Mouse (Mus musculus) liver, postnatal 0 days (tissue): ENCODE measurements at regions not wholly inside any gene's neighbourhood (a gene's known extent, or its start where the extent isn't known, plus 50 kb on each side); places are given as distances from the start of the nearest gene placed in this dataset.

ENCODE experiments used
- ATAC-seq: fragments of 200-750 bp; cut with Nextera tagmentation; 2 replicates; pipeline ENCODE4 v1.8.0; 2017; ENCODE audit warnings: mild to moderate bottlenecking, moderate library complexity
- DNase-seq: peaks from one replicate; pipeline ENCODE4 v3.0.0-alpha.2; 2016
- H3K27ac ChIP-seq: fragments of 300-500 bp; sonication (generic); 2 replicates; pipeline ENCODE4 v1.5.1; 2014; ENCODE audit warnings: antibody characterized with exemption, moderate library complexity, mild to moderate bottlenecking, low read depth
- H3K27me3 ChIP-seq: fragments of 300-500 bp; sonication (generic); 2 replicates; pipeline ENCODE4 v1.6.1; 2014; ENCODE audit warnings: low read length, control low read depth, mixed read lengths; ENCODE audit not compliant: insufficient read depth
- H3K36me3 ChIP-seq: fragments of 300-500 bp; sonication (generic); replicated peaks from 2 replicates; pipeline ENCODE4 v1.6.1; 2014; ENCODE audit warnings: mild to moderate bottlenecking, control low read depth, low read length, moderate library complexity, mixed read lengths; ENCODE audit not compliant: insufficient read depth
- H3K4me1 ChIP-seq: fragments of 300-500 bp; sonication (generic); 2 replicates; pipeline ENCODE4 v1.6.1; 2014; ENCODE audit warnings: antibody characterized with exemption, mild to moderate bottlenecking, control low read depth; ENCODE audit not compliant: insufficient read depth
- H3K4me2 ChIP-seq: fragments of 300-500 bp; sonication (generic); 2 replicates; pipeline ENCODE4 v1.6.1; 2014; ENCODE audit warnings: low read depth, mild to moderate bottlenecking, low read length, moderate library complexity, mixed read lengths
- H3K4me3 ChIP-seq: fragments of 300-500 bp; sonication (generic); 2 replicates; pipeline ENCODE4 v1.5.1; 2014; ENCODE audit warnings: low read depth, low read length
- H3K9ac ChIP-seq: fragments of 300-500 bp; sonication (generic); replicated peaks from 2 replicates; pipeline ENCODE4 v1.6.1; 2014; ENCODE audit warnings: mild to moderate bottlenecking, moderate library complexity
- H3K9me3 ChIP-seq: fragments of 300-500 bp; sonication (generic); 2 replicates; pipeline ENCODE4 v1.6.1; 2016; ENCODE audit warnings: mild to moderate bottlenecking, control low read depth, low read length, mixed read lengths
- CTCF ChIP-seq: sonication (generic); IDR thresholded peaks from 2 replicates; pipeline ENCODE4 v1.5.1; 2016; ENCODE audit warnings: antibody characterized with exemption, low read depth
- EP300 ChIP-seq: IDR thresholded peaks from 2 replicates; pipeline ENCODE4 v1.6.1; 2016; ENCODE audit warnings: antibody characterized with exemption, low read depth, mild to moderate bottlenecking
- WGBS: fragments of 180-500 bp; shearing (Covaris S2); extraction: QIAGEN DNeasy Blood & Tissue Kit; methylation state at CpG from one replicate; pipeline ENCODE4 v1.1.7; 2014; ENCODE audit not compliant: insufficient replicate concordance; 5-methylcytosine and 5-hydroxymethylcytosine counted together

DNA sequence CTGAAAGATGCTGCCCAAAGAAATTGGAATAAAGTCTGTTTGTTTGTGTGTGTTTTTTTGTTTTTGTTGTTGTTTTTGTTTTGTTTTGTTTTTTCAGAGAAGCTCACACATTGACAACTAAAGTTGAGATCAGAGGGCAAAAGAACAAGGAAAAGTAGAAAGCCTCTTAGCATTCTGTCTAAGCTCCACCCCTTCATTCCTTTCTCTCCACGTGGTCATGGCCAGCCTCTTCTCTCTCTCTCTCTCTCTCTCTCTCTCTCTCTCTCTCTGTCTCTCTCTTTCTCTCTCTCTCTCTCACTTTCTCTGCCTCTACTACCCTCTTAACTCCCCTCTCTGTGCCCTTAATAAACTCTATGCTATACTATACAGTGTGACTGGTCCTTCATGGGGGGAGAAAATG is 327.7 kb downstream of the Tmem182 start:
- WGBS, result 15% methylated on average over 1 of the region's 1 CpGs
- no peaks in the 10 kb centered on the region for H3K9me3 ChIP-seq
- H3K4me3 ChIP-seq, result no peak overlapping the region
- no peak overlapping the region for H3K4me2 ChIP-seq
- ATAC-seq, result no peak
- no peak for TF ChIP-seq EP300
- no peak for TF ChIP-seq CTCF
- DNase-seq, result no peak
- no peaks in the 10 kb centered on the region for H3K36me3 ChIP-seq
- no peaks in the 10 kb centered on the region for H3K4me1 ChIP-seq
- H3K27me3 ChIP-seq, result no peaks in the 10 kb centered on the region
- H3K9ac ChIP-seq, result no peak overlapping the region
- no peak overlapping the region for H3K27ac ChIP-seq

- no peaks in the 10 kb centered on the region for H3K36me3 ChIP-seq
- TF ChIP-seq EP300 (no peak), CTCF (no peak)
- DNase-seq (no peak), ATAC-seq (no peak)
- H3K27me3 ChIP-seq, result no peaks in the 10 kb centered on the region
- no peak overlapping the region for H3K9ac ChIP-seq
- no peak overlapping the region for H3K4me2 ChIP-seq
- no peaks in the 10 kb centered on the region for H3K4me1 ChIP-seq
- WGBS, result 62% methylated on average over 8 of the region's 8 CpGs
- H3K4me3 ChIP-seq, result no peak overlapping the region
- H3K9me3 ChIP-seq, result no peaks in the 10 kb centered on the region
- no peak overlapping the region for H3K27ac ChIP-seq
Observed at GRCm38 (mm10) chr1:41133946-41134345, 328.5 kb downstream of the Tmem182 start.

- no peak overlapping the region for H3K4me3 ChIP-seq
- H3K9me3 ChIP-seq, result no peaks in the 10 kb centered on the region
- no peak overlapping the region for H3K27ac ChIP-seq
- H3K27me3 ChIP-seq, result no peaks in the 10 kb centered on the region
- TF ChIP-seq CTCF (no peak), EP300 (no peak)
- H3K36me3 ChIP-seq, result no peaks in the 10 kb centered on the region
- WGBS, result 67% methylated on average over 2 of the region's 2 CpGs
- H3K4me2 ChIP-seq, result no peak overlapping the region
- H3K9ac ChIP-seq, result no peak overlapping the region
- ATAC-seq (no peak), DNase-seq (no peak)
- H3K4me1 ChIP-seq, result no peaks in the 10 kb centered on the region
Observed at GRCm38 (mm10) chr1:41139725-41140124, 334.3 kb downstream of the Tmem182 start.

DNA sequence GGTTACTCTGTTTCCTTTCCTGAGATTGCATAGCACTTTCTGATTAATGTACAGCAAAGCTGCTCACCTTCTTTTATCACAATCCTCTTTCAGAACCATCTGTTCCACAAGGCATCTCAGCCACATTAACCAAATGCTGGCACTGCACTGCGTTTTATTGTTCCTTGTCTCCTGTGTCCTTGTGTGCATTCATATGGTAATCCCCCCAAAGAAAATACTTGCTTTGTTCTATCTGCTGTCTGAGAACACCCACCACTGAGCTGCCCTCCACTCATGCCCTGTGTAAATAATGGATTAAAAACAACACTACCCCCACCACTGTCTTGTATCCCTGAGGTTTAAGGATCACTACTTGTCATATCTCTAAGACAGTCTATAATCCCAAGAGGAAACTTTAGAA is 335.1 kb downstream of the Tmem182 start:
- Histone ChIP-seq H3K4me1 (no peaks in the 10 kb centered on the region), H3K27ac (no peak overlapping the region), H3K9me3 (no peaks in the 10 kb centered on the region), H3K9ac (no peak overlapping the region), H3K4me2 (no peak overlapping the region), H3K4me3 (no peak overlapping the region), H3K27me3 (no peaks in the 10 kb centered on the region), H3K36me3 (no peaks in the 10 kb centered on the region)
- no peak for ATAC-seq
- no peak for DNase-seq
- TF ChIP-seq EP300 (no peak), CTCF (no peak)
- WGBS, result 52% methylated on average over 1 of the region's 1 CpGs

- H3K27me3 ChIP-seq, result no peaks in the 10 kb centered on the region
- no peak overlapping the region for H3K9ac ChIP-seq
- H3K4me1 ChIP-seq, result no peaks in the 10 kb centered on the region
- no peaks in the 10 kb centered on the region for H3K36me3 ChIP-seq
- ATAC-seq (no peak), DNase-seq (no peak)
- H3K9me3 ChIP-seq, result no peaks in the 10 kb centered on the region
- no peak overlapping the region for H3K27ac ChIP-seq
- WGBS, result 69% methylated on average over 4 of the region's 4 CpGs
- TF ChIP-seq EP300 (no peak), CTCF (no peak)
- H3K4me2 ChIP-seq, result no peak overlapping the region
- H3K4me3 ChIP-seq, result no peak overlapping the region
Observed at GRCm38 (mm10) chr1:41141992-41142391, 336.6 kb downstream of the Tmem182 start.

DNA sequence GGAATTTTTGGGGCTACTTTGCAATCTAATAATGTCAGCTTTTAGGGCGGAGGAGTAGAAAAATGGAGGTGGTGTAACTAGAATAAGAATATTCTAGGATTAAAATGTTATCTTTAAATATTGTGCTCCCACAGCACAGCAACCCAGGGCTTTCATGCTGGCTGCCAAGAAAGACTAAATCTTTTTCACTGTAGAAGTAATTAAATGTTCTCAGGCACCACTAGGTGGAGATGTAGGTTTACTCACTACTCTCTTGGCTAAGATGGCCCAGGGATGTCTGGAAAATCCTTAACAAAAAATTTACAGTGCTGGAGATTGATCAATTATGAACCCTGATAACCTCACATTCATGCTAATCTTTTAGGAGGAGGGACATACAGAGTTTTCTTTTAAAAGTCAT is 347.1 kb downstream of the Tmem182 start:
- DNase-seq (no peak), ATAC-seq (no peak)
- Histone ChIP-seq H3K27me3 (no peaks in the 10 kb centered on the region), H3K4me1 (no peaks in the 10 kb centered on the region), H3K36me3 (no peaks in the 10 kb centered on the region), H3K4me2 (no peak overlapping the region), H3K9ac (no peak overlapping the region), H3K9me3 (no peaks in the 10 kb centered on the region), H3K4me3 (no peak overlapping the region), H3K27ac (no peak overlapping the region)
- 56% methylated on average over 1 of the region's 1 CpGs for WGBS
- no peak for TF ChIP-seq EP300
- peak; percentile 46; the same call in 1 of the 2 replicates for TF ChIP-seq CTCF

- Histone ChIP-seq H3K9ac (no peak overlapping the region), H3K27ac (no peak overlapping the region), H3K4me1 (no peaks in the 10 kb centered on the region), H3K4me2 (no peak overlapping the region), H3K36me3 (no peaks in the 10 kb centered on the region), H3K4me3 (no peak overlapping the region), H3K9me3 (no peaks in the 10 kb centered on the region), H3K27me3 (no peaks in the 10 kb centered on the region)
- 70% methylated on average over 14 of the region's 14 CpGs for WGBS
- DNase-seq (no peak), ATAC-seq (no peak)
- no peak for TF ChIP-seq CTCF
- no peak for TF ChIP-seq EP300
Observed at GRCm38 (mm10) chr1:41153174-41153999, 348.0 kb downstream of the Tmem182 start.
